Mouse (Mus musculus) forelimb bud, embryonic 11.5 days (tissue): Measurements from ENCODE around the gene Map3k4.
A peak's percentile ranks its signal among the peaks of the same experiment; 100 is the strongest.

ENCODE experiments used
- DNase-seq: peaks from one replicate; pipeline ENCODE4 v3.0.0-alpha.2; 2012; ENCODE audit warnings: low read depth, low spot score

The Map3k4 gene

GRCm38 (mm10) chr17:12318663-12319201, at the start of gene Map3k4:
Gene Map3k4 (minus strand): TSS chr17:12318796.
- peak; percentile 86 for DNase-seq

GRCm38 (mm10) chr17:12367373-12367930, 48.9 kb upstream of the Map3k4 start:
- peak; percentile 49 for DNase-seq

- DNase-seq, result no peak
Measured at GRCm38 (mm10) chr17:12364426-12364735, 45.8 kb upstream of the Map3k4 start.

GRCm38 (mm10) chr17:12363601-12364425, 45.2 kb upstream of the Map3k4 start:
- no peak for DNase-seq

- no peak for DNase-seq
Measured at GRCm38 (mm10) chr17:12359876-12360275, 41.3 kb upstream of the Map3k4 start.

- DNase-seq, result no peak
Measured at GRCm38 (mm10) chr17:12352781-12353180, 34.2 kb upstream of the Map3k4 start.

GRCm38 (mm10) chr17:12351564-12351963, 33.0 kb upstream of the Map3k4 start:
- DNase-seq, result no peak

GRCm38 (mm10) chr17:12347462-12347861, 28.9 kb upstream of the Map3k4 start:
- DNase-seq, result no peak

GRCm38 (mm10) chr17:12343702-12344376, 25.2 kb upstream of the Map3k4 start:
- no peak for DNase-seq

- no peak for DNase-seq
Measured at GRCm38 (mm10) chr17:12337156-12337555, 18.6 kb upstream of the Map3k4 start.

GRCm38 (mm10) chr17:12336073-12336868, 17.7 kb upstream of the Map3k4 start:
- no peak for DNase-seq

GRCm38 (mm10) chr17:12335115-12335514, 16.5 kb upstream of the Map3k4 start:
- DNase-seq, result no peak

- peak; percentile 35 for DNase-seq
Measured at GRCm38 (mm10) chr17:12327847-12328518, 9.4 kb upstream of the Map3k4 start.

- no peak for DNase-seq
Measured at GRCm38 (mm10) chr17:12319786-12320185, 1.2 kb upstream of the Map3k4 start.

- peak; percentile 29 for DNase-seq
Measured at GRCm38 (mm10) chr17:12317954-12318651, 493 bp downstream of the Map3k4 start.

GRCm38 (mm10) chr17:12317607-12317953, 1.0 kb downstream of the Map3k4 start:
- no peak for DNase-seq

GRCm38 (mm10) chr17:12316251-12316650, 2.3 kb downstream of the Map3k4 start:
- DNase-seq, result no peak

GRCm38 (mm10) chr17:12312248-12312647, 6.3 kb downstream of the Map3k4 start:
- no peak for DNase-seq

- no peak for DNase-seq
Measured at GRCm38 (mm10) chr17:12309493-12309892, 9.1 kb downstream of the Map3k4 start.

GRCm38 (mm10) chr17:12309059-12309458, 9.5 kb downstream of the Map3k4 start:
- DNase-seq, result no peak
